Mouse (Mus musculus) ES-Bruce4 (cell line): Measurements from ENCODE around the gene Hist1h2bl.
A peak's percentile ranks its signal among the peaks of the same experiment; 100 is the strongest.
"Not testable (repeated sequence)": the region's sequence is repeated elsewhere in the genome, so short reads cannot be mapped to it uniquely, and the experiment has no call there.

Experiments
- CTCF ChIP-seq: IDR thresholded peaks from one replicate; pipeline ENCODE4 v1.8.1; 2011; ENCODE audit warnings: low read depth, low read length
- EP300 ChIP-seq: IDR thresholded peaks from 2 replicates; pipeline ENCODE4 v1.6.1; 2011; ENCODE audit warnings: low read depth, low read length; ENCODE audit not compliant: insufficient read depth
- POLR2A ChIP-seq: IDR thresholded peaks from one replicate; pipeline ENCODE4 v1.8.1; 2011; ENCODE audit warnings: low read length; ENCODE audit not compliant: insufficient read depth

GRCm38 (mm10) chr13:21753524-21754285, 37.8 kb upstream of the Hist1h2bl start, which contains the start of the genes Hist1h2ak and Hist1h2bn:
- TF ChIP-seq CTCF, EP300: not testable (repeated sequence)
- TF ChIP-seq POLR2A = peak; percentile 71
